Comparison of ENCODE assay signal across 24 mouse cellular contexts in the genomic region with DNA sequence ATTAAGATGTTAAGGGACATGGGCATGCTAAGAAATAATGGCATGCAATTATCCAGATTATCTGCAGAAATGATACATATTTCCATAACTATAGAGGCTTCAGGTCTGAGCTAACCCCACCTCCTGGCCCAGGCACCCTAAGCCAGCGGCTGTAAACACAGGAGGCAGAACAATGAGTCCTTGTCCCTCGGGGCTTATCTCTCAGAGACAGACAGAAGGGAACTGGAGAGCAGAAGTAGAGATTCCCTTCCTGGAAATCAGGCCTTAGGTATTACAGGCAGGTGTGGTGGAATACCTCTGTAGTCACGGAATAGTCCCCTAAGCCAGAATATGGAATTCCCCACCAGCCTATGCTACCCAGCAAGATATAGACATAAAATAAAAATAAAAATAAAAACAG. TPM values are rescaled to one million over a fixed set of nuclear protein-coding genes. Genes with fewer than 3 reads are reported as not detected.
DNase-seq lines count a peak whose midpoint lies in the region; ATAC-seq and TF ChIP-seq lines count a peak whose summit lies in the region.
"Had no signal": no experiment of that assay in that cellular context is flagged by ENCODE, and none has a peak within 500 bp of the region (broad histone marks: within the 10 kb centered on the region; RNA-seq: fewer than 3 reads in every experiment).

No protein-coding gene starts in this region.

- H3K27me3 ChIP-seq in lung, postnatal 0 days (replicated peaks; ENCODE audit: insufficient read depth, low read length), result no peaks in the 10 kb centered on the region
- no peaks in the 10 kb centered on the region for H3K27me3 ChIP-seq in intestine, embryonic 16.5 days (replicated peaks; ENCODE audit: control insufficient read depth, insufficient read depth, low read length)
- H3K27me3 ChIP-seq in liver, embryonic 14.5 days (ENCODE audit: control insufficient read depth, insufficient read depth, low read length), result no peaks in the 10 kb centered on the region
- H3K27me3 ChIP-seq: embryonic facial prominence, embryonic 15.5 days; limb, embryonic 15.5 days had no signal

- WGBS in lung, postnatal 0 days, result 45% methylated on average over 3 of the region's 3 CpGs
- 36% methylated on average over 3 of the region's 3 CpGs for WGBS in intestine, embryonic 16.5 days
- WGBS in liver, embryonic 14.5 days (ENCODE audit: insufficient replicate concordance), result 9% methylated on average over 3 of the region's 3 CpGs

- no peak for TF ChIP-seq EP300 in lung, postnatal 0 days (IDR thresholded peaks at IDR 0.05)
- peak; percentile 31; the same call in 1 of the 2 replicates for TF ChIP-seq EP300 in liver, embryonic 14.5 days (IDR thresholded peaks at IDR 0.05; ENCODE audit: low read depth)

- no peak overlapping the region for H3K4me2 ChIP-seq in lung, postnatal 0 days (replicated peaks; ENCODE audit: low read depth, low read length)
- no peak overlapping the region for H3K4me2 ChIP-seq in intestine, embryonic 16.5 days (ENCODE audit: low read depth, low read length)
- H3K4me2 ChIP-seq in liver, embryonic 14.5 days (ENCODE audit: low read depth), result no peak overlapping the region
- H3K4me2 ChIP-seq: embryonic facial prominence, embryonic 15.5 days; limb, embryonic 15.5 days; midbrain, embryonic 12.5 days had no signal

- H3K27ac ChIP-seq in lung, postnatal 0 days (ENCODE audit: low read length), result 0 out of 2 replicates have a peak overlapping the region, but pooled peaks have one; percentile 5
- H3K27ac ChIP-seq in intestine, embryonic 16.5 days (ENCODE audit: low read length), result no peak overlapping the region
- no peak overlapping the region for H3K27ac ChIP-seq in liver, embryonic 14.5 days
- H3K27ac ChIP-seq: embryonic facial prominence, embryonic 15.5 days; hindbrain, embryonic 10.5 days; kidney, postnatal 0 days; limb, embryonic 15.5 days; midbrain, embryonic 12.5 days had no signal

- no peak for DNase-seq in lung, postnatal 0 days (ENCODE audit: low spot score)
- DNase-seq in lung, adult 18-20 months, result no peak
- DNase-seq in liver, embryonic 14.5 days (ENCODE audit: low read depth in 3 of 3, low spot score in 3 of 3), result no peak
- DNase-seq in frontal cortex, postnatal 10 days (ENCODE audit: low spot score in 2 of 2), result no peak
- no peak for DNase-seq in frontal cortex, postnatal 14 days (ENCODE audit: low spot score in 2 of 2)
- DNase-seq in right cerebral cortex, postnatal 10 days (ENCODE audit: low spot score in 2 of 2), result no peak
- DNase-seq: adrenal gland, postnatal 10 days; cerebellum, adult 8-10 months; cerebellum, postnatal 36 days; embryo, embryonic 11 days; kidney, adult 18-20 months; layer of hippocampus, adult 9-11 months; left cerebral cortex, postnatal 4 days; lung, postnatal 10 days; thymus, postnatal 14 days had no signal

- no peaks in the 10 kb centered on the region for H3K9me3 ChIP-seq in lung, postnatal 0 days (ENCODE audit: low read length)
- H3K9me3 ChIP-seq in intestine, embryonic 16.5 days (ENCODE audit: control insufficient read depth, low read length), result no peaks in the 10 kb centered on the region
- H3K9me3 ChIP-seq in liver, embryonic 14.5 days (ENCODE audit: control insufficient read depth, low read length), result no peaks in the 10 kb centered on the region
- H3K9me3 ChIP-seq: embryonic facial prominence, embryonic 15.5 days; hindbrain, embryonic 10.5 days; limb, embryonic 15.5 days; midbrain, embryonic 12.5 days had no signal

- ATAC-seq in lung, postnatal 0 days, result no peak
- ATAC-seq in intestine, embryonic 16.5 days, result peak; percentile 53
- ATAC-seq in liver, embryonic 14.5 days (ENCODE audit: insufficient read depth), result peak; percentile 41; the same call in 1 of the 2 replicates
- ATAC-seq: CD4-positive, CD25-positive, alpha-beta regulatory T cell, adult 4 months; forebrain, embryonic 16.5 days; hindbrain, embryonic 16.5 days had no signal

- no peak for TF ChIP-seq CTCF in lung, postnatal 0 days (IDR thresholded peaks at IDR 0.05)
- TF ChIP-seq CTCF in liver, embryonic 14.5 days (IDR thresholded peaks at IDR 0.05; ENCODE audit: low read depth), result no peak

- H3K36me3 ChIP-seq in lung, postnatal 0 days (ENCODE audit: insufficient read depth, low read length), result no peaks in the 10 kb centered on the region
- H3K36me3 ChIP-seq in intestine, embryonic 16.5 days (ENCODE audit: control insufficient read depth, insufficient read depth, low read length), result no peaks in the 10 kb centered on the region
- H3K36me3 ChIP-seq in liver, embryonic 14.5 days (replicated peaks; ENCODE audit: control insufficient read depth, insufficient read depth, low read depth), result no peaks in the 10 kb centered on the region; the same call in 1 of the 2 replicates
- H3K36me3 ChIP-seq: embryonic facial prominence, embryonic 15.5 days; hindbrain, embryonic 10.5 days; limb, embryonic 15.5 days; midbrain, embryonic 12.5 days had no signal

- peaks cover 5% of the 10 kb centered on the region; the same call in 1 of the 2 replicates for H3K4me1 ChIP-seq in lung, postnatal 0 days (ENCODE audit: insufficient read depth, low read depth, low read length)
- peaks cover 12% of the 10 kb centered on the region for H3K4me1 ChIP-seq in intestine, embryonic 16.5 days (ENCODE audit: control insufficient read depth, insufficient read depth, low read length)
- peaks cover 33 to 40% of the 10 kb centered on the region in 2 experiments for H3K4me1 ChIP-seq in liver, embryonic 14.5 days (replicated peaks; ENCODE audit: control insufficient read depth in 2 of 2, insufficient read depth in 2 of 2, low read length in 1 of 2)

- no peak overlapping the region for H3K9ac ChIP-seq in lung, postnatal 0 days (replicated peaks; ENCODE audit: low read depth)
- no peak overlapping the region for H3K9ac ChIP-seq in intestine, embryonic 16.5 days (ENCODE audit: low read depth, low read length)
- H3K9ac ChIP-seq in liver, embryonic 14.5 days (replicated peaks), result no peak overlapping the region
- H3K9ac ChIP-seq: embryonic facial prominence, embryonic 15.5 days; limb, embryonic 15.5 days; midbrain, embryonic 12.5 days had no signal

- no peak overlapping the region for H3K4me3 ChIP-seq in lung, postnatal 0 days (ENCODE audit: low read depth, low read length)
- no peak overlapping the region for H3K4me3 ChIP-seq in intestine, embryonic 16.5 days (ENCODE audit: low read length)
- H3K4me3 ChIP-seq in liver, embryonic 14.5 days (ENCODE audit: insufficient read depth in 1 of 2, low read depth in 2 of 2, low read length in 2 of 2), result no peak overlapping the region
- H3K4me3 ChIP-seq: embryonic facial prominence, embryonic 15.5 days; hindbrain, embryonic 10.5 days; limb, embryonic 15.5 days; midbrain, embryonic 12.5 days had no signal

RNA-seq across cellular contexts. Expression of a gene that starts 11.0 kb away (rescaled TPM):
- polyA plus RNA-seq in lung, postnatal 0 days (2015; fragmentation: Nextera tagmentation; extraction: Ambion mirVana), result 4.0 and 4.4 TPM in 2 replicates
- polyA plus RNA-seq in intestine, embryonic 16.5 days (2015; fragmentation: Nextera tagmentation; extraction: Ambion mirVana), result 2.4 and 2.9 TPM in 2 replicates
- polyA plus RNA-seq in liver, embryonic 14.5 days (2012; rRNA removed), result 4.2 and 4.8 TPM in 2 replicates
- 2.3 and 3.5 TPM in 2 replicates for polyA plus RNA-seq in liver, embryonic 14.5 days (2014; fragmentation: Nextera tagmentation; extraction: Ambion mirVana)
